Mouse (Mus musculus) stomach, embryonic 16.5 days (tissue): ENCODE results near the gene Dnah8. TPM values are rescaled to one million over a fixed set of nuclear protein-coding genes. Genes with fewer than 3 reads are reported as not detected.

Experiments used
- ATAC-seq: fragments of 200-750 bp; cut with Nextera tagmentation; 2 replicates; pipeline ENCODE4 v1.8.0; 2017; ENCODE audit warnings: moderate number of reproducible peaks, moderate TSS enrichment; ENCODE audit not compliant: insufficient read depth, low FRiP score
- H3K27ac ChIP-seq: fragments of 300-500 bp; sonication (generic); 2 replicates; pipeline ENCODE4 v1.5.1; 2014; ENCODE audit warnings: low read length
- H3K27me3 ChIP-seq: fragments of 300-500 bp; sonication (generic); 2 replicates; pipeline ENCODE4 v1.6.1; 2014; ENCODE audit warnings: low read length, control low read depth, mixed read lengths; ENCODE audit not compliant: control insufficient read depth, insufficient read depth
- H3K36me3 ChIP-seq: fragments of 300-500 bp; sonication (generic); 2 replicates; pipeline ENCODE4 v1.6.1; 2014; ENCODE audit warnings: low read length; ENCODE audit not compliant: control insufficient read depth, insufficient read depth
- H3K4me1 ChIP-seq: fragments of 300-500 bp; sonication (generic); 2 replicates; pipeline ENCODE4 v1.6.1; 2014; ENCODE audit warnings: low read length, control low read depth, mixed read lengths; ENCODE audit not compliant: control insufficient read depth, insufficient read depth
- H3K4me2 ChIP-seq: fragments of 300-500 bp; sonication (generic); 2 replicates; pipeline ENCODE4 v1.6.1; 2014; ENCODE audit warnings: low read depth, low read length, mixed read lengths
- H3K4me3 ChIP-seq: fragments of 300-500 bp; sonication (generic); replicated peaks from 2 replicates; pipeline ENCODE4 v1.5.1; 2014; ENCODE audit warnings: mild to moderate bottlenecking, low read length
- H3K9ac ChIP-seq: fragments of 300-500 bp; sonication (generic); 2 replicates; pipeline ENCODE4 v1.6.1; 2014; ENCODE audit warnings: low read length
- H3K9me3 ChIP-seq: fragments of 300-500 bp; sonication (generic); replicated peaks from 2 replicates; pipeline ENCODE4 v1.6.1; 2016; ENCODE audit warnings: low read length, control low read depth; ENCODE audit not compliant: control insufficient read depth
- WGBS: fragments of 180-500 bp; shearing (Covaris S2); extraction: QIAGEN DNeasy Blood & Tissue Kit; methylation state at CpG from one replicate; pipeline ENCODE4 v1.1.7; 2014; 5-methylcytosine and 5-hydroxymethylcytosine counted together
- polyA plus RNA-seq: library from polyadenylated mRNA; unstranded; fragments of >200 nt; fragmentation: Nextera tagmentation; extraction: Ambion mirVana; gene quantifications from 2 replicates; pipeline ENCODE4 v1.2.1, GENCODE M21; 2015

The Dnah8 gene
- polyA plus RNA-seq, 1 experiment from 2014 or later: 1.7 TPM

DNA sequence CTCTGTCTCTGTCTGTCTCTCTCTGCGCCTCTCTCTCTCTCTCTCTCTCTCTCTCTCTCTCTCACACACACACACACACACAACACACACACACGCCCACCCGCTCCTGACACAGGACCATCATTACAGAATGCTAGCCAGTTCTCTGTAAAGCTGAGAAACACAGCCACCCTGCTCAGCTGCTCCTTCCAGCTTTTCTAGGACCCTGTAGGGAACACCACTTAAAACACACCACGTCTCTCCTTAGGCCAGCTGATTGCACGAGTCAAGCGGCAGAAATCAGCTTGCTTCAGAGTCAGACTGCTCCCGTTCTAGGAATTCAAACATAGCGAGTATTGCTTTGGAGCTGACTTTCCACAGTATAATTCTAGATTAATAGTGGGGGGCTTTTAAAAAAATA, 242.1 kb downstream of the Dnah8 start:
- no peak for ATAC-seq

GRCm38 (mm10) chr17:30866966-30867365, 242.8 kb downstream of the Dnah8 start:
- Histone ChIP-seq H3K4me3 (no peak overlapping the region), H3K4me2 (no peak overlapping the region), H3K27me3 (no peaks in the 10 kb centered on the region), H3K4me1 (no peaks in the 10 kb centered on the region), H3K9me3 (no peaks in the 10 kb centered on the region), H3K9ac (no peak overlapping the region), H3K27ac (no peak overlapping the region), H3K36me3 (no peaks in the 10 kb centered on the region)
- WGBS: 64% methylated on average over 9 of the region's 9 CpGs
- ATAC-seq: no peak

More for the DNA sequence above, 242.1 kb downstream of the Dnah8 start:
- Histone ChIP-seq H3K27me3 (no peaks in the 10 kb centered on the region), H3K4me1 (no peaks in the 10 kb centered on the region), H3K9me3 (no peaks in the 10 kb centered on the region), H3K4me2 (no peak overlapping the region), H3K4me3 (no peak overlapping the region), H3K27ac (no peak overlapping the region), H3K9ac (no peak overlapping the region), H3K36me3 (no peaks in the 10 kb centered on the region)
- 58% methylated on average over 8 of the region's 8 CpGs for WGBS

DNA sequence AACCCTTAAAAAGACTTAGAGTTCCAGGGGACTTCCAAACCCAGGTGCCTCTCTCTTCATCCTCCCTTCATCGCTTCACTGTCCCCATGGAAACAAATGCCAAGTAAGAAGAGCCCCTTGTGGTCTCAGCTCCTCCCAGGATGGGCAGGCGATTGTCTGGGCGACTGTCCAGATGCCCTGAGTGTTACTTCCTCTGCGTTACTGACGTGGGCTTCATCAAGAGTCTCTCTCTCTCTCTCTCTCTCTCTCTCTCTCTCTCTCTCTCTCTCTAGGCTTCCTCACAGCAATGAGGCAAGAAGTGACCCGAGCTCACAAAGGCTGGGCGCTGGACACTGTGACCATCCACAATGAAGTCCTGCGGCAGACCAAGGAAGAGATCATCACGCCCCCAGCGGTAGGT, 246.9 kb downstream of the Dnah8 start:
- H3K36me3 ChIP-seq: no peaks in the 10 kb centered on the region
- H3K27ac ChIP-seq: no peak overlapping the region
- no peak for ATAC-seq
- no peak overlapping the region for H3K9ac ChIP-seq
- WGBS: 26% methylated on average over 10 of the region's 10 CpGs
- 0 out of 2 replicates have a peak, but pooled peaks cover 4% of the 10 kb centered on the region for H3K9me3 ChIP-seq
- no peak overlapping the region for H3K4me3 ChIP-seq
- no peaks in the 10 kb centered on the region for H3K4me1 ChIP-seq
- no peak overlapping the region for H3K4me2 ChIP-seq
- no peaks in the 10 kb centered on the region for H3K27me3 ChIP-seq

DNA sequence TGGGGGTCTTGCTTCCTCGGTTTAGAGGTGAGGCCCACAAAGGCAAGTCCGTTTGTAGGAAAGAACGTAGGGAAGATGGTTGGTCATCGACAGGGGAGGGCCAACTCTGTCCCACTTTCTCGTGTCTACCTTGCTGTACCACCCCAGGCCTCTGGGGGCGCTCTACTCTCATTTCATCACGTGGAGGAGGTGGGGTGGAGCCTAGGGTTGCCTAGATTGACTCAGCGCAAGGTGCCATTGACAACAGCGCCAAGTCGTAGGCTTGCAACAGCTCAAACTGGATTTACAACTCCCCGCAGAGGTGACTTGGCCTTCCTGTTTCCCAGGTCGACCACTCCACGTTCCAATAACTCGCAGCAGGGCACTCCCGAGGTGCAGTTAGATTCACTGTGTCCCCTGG, 250.1 kb downstream of the Dnah8 start:
- Histone ChIP-seq H3K9ac (no peak overlapping the region), H3K27ac (no peak overlapping the region), H3K4me3 (no peak overlapping the region), H3K9me3 (0 out of 2 replicates have a peak, but pooled peaks cover 4% of the 10 kb centered on the region), H3K4me1 (no peaks in the 10 kb centered on the region), H3K36me3 (no peaks in the 10 kb centered on the region), H3K27me3 (no peaks in the 10 kb centered on the region), H3K4me2 (no peak overlapping the region)
- no peak for ATAC-seq
- 53% methylated on average over 15 of the region's 15 CpGs for WGBS

GRCm38 (mm10) chr17:30877456-30877855, 253.3 kb downstream of the Dnah8 start:
- no peak overlapping the region for H3K4me3 ChIP-seq
- H3K27ac ChIP-seq: no peak overlapping the region
- H3K27me3 ChIP-seq: no peaks in the 10 kb centered on the region
- ATAC-seq: no peak
- no peaks in the 10 kb centered on the region for H3K4me1 ChIP-seq
- 41% methylated on average over 7 of the region's 7 CpGs for WGBS
- no peak overlapping the region for H3K4me2 ChIP-seq
- H3K36me3 ChIP-seq: no peaks in the 10 kb centered on the region
- H3K9me3 ChIP-seq: 0 out of 2 replicates have a peak, but pooled peaks cover 4% of the 10 kb centered on the region
- no peak overlapping the region for H3K9ac ChIP-seq

DNA sequence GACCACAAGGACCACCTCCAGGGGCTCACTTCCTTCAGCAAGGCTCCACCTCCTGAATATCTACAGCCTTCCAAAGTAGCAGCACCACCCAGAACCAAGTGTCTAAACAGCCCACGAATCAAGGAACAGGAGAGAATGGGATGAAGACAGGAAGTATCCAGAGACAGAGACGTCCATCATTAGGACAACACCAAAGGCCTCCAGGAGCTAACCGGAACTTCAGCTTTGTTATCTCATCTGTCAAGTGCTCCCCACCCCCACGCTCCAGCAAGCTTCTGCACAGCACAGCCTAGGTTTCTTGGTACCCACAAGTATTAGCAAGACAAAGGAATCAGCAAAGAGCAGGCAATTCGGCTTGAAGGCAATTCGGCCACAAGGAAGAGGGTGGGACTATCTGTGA, 254.5 kb downstream of the Dnah8 start:
- WGBS: 32% methylated on average over 6 of the region's 6 CpGs
- H3K4me2 ChIP-seq: no peak overlapping the region
- ATAC-seq: no peak
- no peak overlapping the region for H3K4me3 ChIP-seq
- H3K36me3 ChIP-seq: no peaks in the 10 kb centered on the region
- no peaks in the 10 kb centered on the region for H3K4me1 ChIP-seq
- H3K9ac ChIP-seq: no peak overlapping the region
- no peaks in the 10 kb centered on the region for H3K27me3 ChIP-seq
- 0 out of 2 replicates have a peak, but pooled peaks cover 4% of the 10 kb centered on the region for H3K9me3 ChIP-seq
- H3K27ac ChIP-seq: no peak overlapping the region

DNA sequence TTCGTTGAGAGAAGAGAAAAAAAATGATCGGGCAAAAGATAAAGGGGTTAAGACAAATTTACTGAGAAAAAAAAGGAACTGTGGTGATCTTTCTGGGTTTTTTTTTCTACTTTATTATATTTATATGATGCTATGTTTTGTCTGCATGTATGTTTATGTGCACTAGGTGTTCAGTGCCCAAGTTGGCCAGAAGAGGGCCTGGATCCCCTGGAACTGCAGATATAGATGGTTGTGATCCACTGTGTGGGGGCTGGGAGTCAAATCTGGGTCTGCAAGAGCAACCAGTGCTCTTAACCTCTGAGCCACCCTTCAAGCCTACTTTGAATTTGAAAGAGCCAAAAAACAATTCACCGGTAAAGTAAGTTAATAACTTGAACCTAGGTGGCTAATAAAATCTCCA, 256.2 kb downstream of the Dnah8 start:
- Histone ChIP-seq H3K27ac (no peak overlapping the region), H3K36me3 (no peaks in the 10 kb centered on the region), H3K4me3 (no peak overlapping the region), H3K9ac (no peak overlapping the region), H3K9me3 (no peaks in the 10 kb centered on the region), H3K27me3 (no peaks in the 10 kb centered on the region), H3K4me2 (no peak overlapping the region), H3K4me1 (no peaks in the 10 kb centered on the region)
- no peak for ATAC-seq
- 86% methylated on average over 3 of the region's 3 CpGs for WGBS

DNA sequence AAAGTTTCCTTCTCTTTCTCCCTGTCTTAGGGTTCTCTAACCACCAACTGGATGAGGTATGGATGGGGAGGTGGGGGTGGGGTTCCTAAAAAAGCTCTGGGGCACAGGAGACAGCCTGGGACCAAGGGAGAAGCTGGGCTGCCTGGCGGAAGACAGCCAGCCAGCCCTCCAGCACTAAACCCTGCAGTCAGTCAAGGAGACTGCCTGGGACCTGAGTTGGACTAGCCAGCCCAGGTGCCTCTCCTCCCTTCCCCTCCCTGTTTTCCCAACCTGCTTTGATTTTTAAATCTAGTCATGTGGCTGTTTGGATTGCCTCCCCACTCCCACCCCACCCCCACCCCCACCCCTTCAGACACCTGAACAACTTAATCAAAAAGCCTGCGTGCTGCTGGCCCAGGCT, 256.8 kb downstream of the Dnah8 start:
- H3K36me3 ChIP-seq: no peaks in the 10 kb centered on the region
- H3K4me3 ChIP-seq: no peak overlapping the region
- H3K9ac ChIP-seq: no peak overlapping the region
- H3K9me3 ChIP-seq: no peaks in the 10 kb centered on the region
- H3K4me2 ChIP-seq: no peak overlapping the region
- WGBS: 46% methylated on average over 2 of the region's 2 CpGs
- no peak for ATAC-seq
- H3K27me3 ChIP-seq: no peaks in the 10 kb centered on the region
- H3K27ac ChIP-seq: no peak overlapping the region
- no peaks in the 10 kb centered on the region for H3K4me1 ChIP-seq

DNA sequence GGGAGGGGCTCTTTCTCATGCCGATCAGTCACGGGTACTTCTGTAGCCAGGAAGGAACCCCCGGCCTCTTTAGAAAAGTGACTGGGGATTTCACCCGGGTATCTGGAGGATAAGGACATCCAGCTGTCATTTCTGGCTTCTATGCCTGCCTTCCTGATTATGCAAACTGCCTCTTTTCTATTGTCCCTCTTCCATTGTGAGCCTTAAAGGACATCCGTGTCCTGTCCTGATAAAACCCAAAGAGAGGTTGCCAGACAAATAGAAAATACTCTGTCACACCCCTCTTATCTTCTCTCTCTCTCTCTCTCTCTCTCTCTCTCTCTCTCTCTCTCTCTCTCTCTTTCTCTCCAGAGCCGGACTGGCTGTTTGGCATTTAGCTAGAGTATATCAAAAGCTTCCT, 258.1 kb downstream of the Dnah8 start:
- H3K4me1 ChIP-seq: no peaks in the 10 kb centered on the region
- no peak overlapping the region for H3K4me2 ChIP-seq
- H3K27ac ChIP-seq: no peak overlapping the region
- no peaks in the 10 kb centered on the region for H3K9me3 ChIP-seq
- no peaks in the 10 kb centered on the region for H3K27me3 ChIP-seq
- WGBS: 4% methylated on average over 6 of the region's 6 CpGs
- ATAC-seq: no peak
- no peak overlapping the region for H3K9ac ChIP-seq
- no peak overlapping the region for H3K4me3 ChIP-seq
- no peaks in the 10 kb centered on the region for H3K36me3 ChIP-seq

DNA sequence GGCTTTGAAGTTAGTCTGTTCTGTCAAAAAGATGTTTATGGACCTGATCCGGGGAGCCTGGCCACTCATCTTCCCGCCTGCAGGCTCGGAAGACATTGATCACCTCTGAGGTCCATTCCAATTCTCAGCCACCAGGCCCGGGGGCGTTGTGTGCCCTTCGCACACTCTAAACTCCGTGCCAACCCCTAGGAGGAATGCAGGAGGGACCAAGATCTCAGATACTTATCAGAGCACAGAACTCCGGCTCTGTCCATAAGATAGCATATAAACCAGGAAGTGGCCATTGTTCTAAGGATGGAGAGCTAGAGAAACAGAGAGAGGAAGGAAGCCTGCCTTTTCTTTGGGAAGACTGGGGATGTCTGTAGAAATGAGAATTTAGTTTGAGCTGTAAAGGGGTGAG, 259.4 kb downstream of the Dnah8 start:
- Histone ChIP-seq H3K4me1 (no peaks in the 10 kb centered on the region), H3K4me2 (no peak overlapping the region), H3K9me3 (no peaks in the 10 kb centered on the region), H3K4me3 (no peak overlapping the region), H3K36me3 (no peaks in the 10 kb centered on the region), H3K9ac (no peak overlapping the region), H3K27me3 (no peaks in the 10 kb centered on the region), H3K27ac (no peak overlapping the region)
- 57% methylated on average over 8 of the region's 8 CpGs for WGBS
- ATAC-seq: no peak
